Mouse (Mus musculus): ENCODE data around the gene Tlr7. TPM values are rescaled to one million over a fixed set of nuclear protein-coding genes. Genes with fewer than 3 reads are reported as not detected.

Gene Tlr7
- polyA plus RNA-seq, 1 experiment from 2014 or later = 0.09 TPM

- ATAC-seq (ENCODE audit: low FRiP score) = no peak
- H3K9me3 ChIP-seq = no peaks in the 10 kb centered on the region
- peaks cover 15% of the 10 kb centered on the region; the same call in 1 of the 2 replicates for H3K27me3 ChIP-seq
Observed at GRCm38 (mm10) chrX:167264086-167264485, 66.3 kb downstream of the Tlr7 start, which contains the start of gene Tlr8. Tlr8 (minus strand) TSS chrX:167264329.

GRCm38 (mm10) chrX:167263530-167263929, 66.8 kb downstream of the Tlr7 start:
- no peaks in the 10 kb centered on the region for H3K36me3 ChIP-seq (replicated peaks)
- H3K4me2 ChIP-seq = no peak overlapping the region
- ATAC-seq (ENCODE audit: low FRiP score) = no peak
- no peaks in the 10 kb centered on the region for H3K4me1 ChIP-seq
- no peak overlapping the region for H3K27ac ChIP-seq
- H3K27me3 ChIP-seq = peaks cover 14% of the 10 kb centered on the region; the same call in 1 of the 2 replicates
- WGBS = 86% methylated on average over 4 of the region's 4 CpGs
- H3K4me3 ChIP-seq (replicated peaks) = no peak overlapping the region
- no peaks in the 10 kb centered on the region for H3K9me3 ChIP-seq
- H3K9ac ChIP-seq = no peak overlapping the region

More at GRCm38 (mm10) chrX:167264086-167264485, 66.3 kb downstream of the Tlr7 start, which contains the start of gene Tlr8:
- H3K9ac ChIP-seq = no peak within 1 kb of the TSS
- no peak within 1 kb of the TSS for H3K4me3 ChIP-seq (replicated peaks)
- no peaks in the 10 kb centered on the region for H3K36me3 ChIP-seq (replicated peaks)
- H3K27ac ChIP-seq = no peak within 1 kb of the TSS
- no peaks in the 10 kb centered on the region for H3K4me1 ChIP-seq
- WGBS = 80% methylated on average over 4 of the region's 4 CpGs
- no peak within 1 kb of the TSS for H3K4me2 ChIP-seq

Other genes with a start within 250 kb of the Tlr7 start
- gene Tmsb4x, start 121.2 kb downstream of the Tlr7 start, polyA plus RNA-seq (2016; fragmentation: Nextera tagmentation; extraction: Ambion mirVana) = 5,994 and 6,112 TPM in 2 replicates
- not detected in 2 replicates for gene Tlr8, start 66.2 kb downstream of the Tlr7 start, polyA plus RNA-seq (2016; fragmentation: Nextera tagmentation; extraction: Ambion mirVana)
- 17.4 and 18.2 TPM in 2 replicates for gene Prps2, start 52.2 kb upstream of the Tlr7 start, polyA plus RNA-seq (2016; fragmentation: Nextera tagmentation; extraction: Ambion mirVana)